Mouse (Mus musculus) stomach, embryonic 14.5 days (tissue): ENCODE results near the gene Tex38. TPM values are rescaled to one million over a fixed set of nuclear protein-coding genes. Genes with fewer than 3 reads are reported as not detected.
A peak's percentile ranks its signal among the peaks of the same experiment; 100 is the strongest.

Source experiments
- ATAC-seq: fragments of 200-750 bp; cut with Nextera tagmentation; 2 replicates; pipeline ENCODE4 v1.8.0; 2017; ENCODE audit warnings: low read depth, moderate TSS enrichment; ENCODE audit not compliant: insufficient number of reproducible peaks, insufficient read depth, low FRiP score
- H3K27ac ChIP-seq: fragments of 300-500 bp; sonication (generic); 2 replicates; pipeline ENCODE4 v1.5.1; 2014; ENCODE audit warnings: mild to moderate bottlenecking, low read length, moderate library complexity, mixed read lengths
- H3K27me3 ChIP-seq: fragments of 300-500 bp; sonication (generic); 2 replicates; pipeline ENCODE4 v1.6.1; 2014; ENCODE audit warnings: low read length, control low read depth, mixed read lengths; ENCODE audit not compliant: control insufficient read depth, insufficient read depth
- H3K36me3 ChIP-seq: fragments of 300-500 bp; sonication (generic); 2 replicates; pipeline ENCODE4 v1.6.1; 2014; ENCODE audit warnings: mild to moderate bottlenecking, control low read depth, low read length, moderate library complexity, mixed read lengths; ENCODE audit not compliant: control insufficient read depth, insufficient read depth
- H3K4me1 ChIP-seq: fragments of 300-500 bp; sonication (generic); 2 replicates; pipeline ENCODE4 v1.6.1; 2014; ENCODE audit warnings: low read length, control low read depth, mixed read lengths; ENCODE audit not compliant: control insufficient read depth, insufficient read depth
- H3K4me2 ChIP-seq: fragments of 300-500 bp; sonication (generic); replicated peaks from 2 replicates; pipeline ENCODE4 v1.6.1; 2014; ENCODE audit warnings: low read depth, low read length, control low read depth
- H3K4me3 ChIP-seq: fragments of 300-500 bp; sonication (generic); 2 replicates; pipeline ENCODE4 v1.5.1; 2014; ENCODE audit warnings: low read depth, low read length, control low read depth
- H3K9ac ChIP-seq: fragments of 300-500 bp; sonication (generic); replicated peaks from 2 replicates; pipeline ENCODE4 v1.6.1; 2014; ENCODE audit warnings: low read depth, mild to moderate bottlenecking, control low read depth, low read length, moderate library complexity, mixed read lengths
- H3K9me3 ChIP-seq: fragments of 300-500 bp; sonication (generic); 2 replicates; pipeline ENCODE4 v1.6.1; 2016; ENCODE audit warnings: low read depth, low read length, control low read depth; ENCODE audit not compliant: control insufficient read depth
- WGBS: fragments of 180-500 bp; shearing (Covaris S2); extraction: QIAGEN DNeasy Blood & Tissue Kit; methylation state at CpG from one replicate; pipeline ENCODE4 v1.1.7; 2014; 5-methylcytosine and 5-hydroxymethylcytosine counted together
- polyA plus RNA-seq: library from polyadenylated mRNA; unstranded; fragments of >200 nt; fragmentation: Nextera tagmentation; extraction: Ambion mirVana; gene quantifications from 2 replicates; pipeline ENCODE4 v1.2.1, GENCODE M21; 2014

The Tex38 gene
- polyA plus RNA-seq, 1 experiment from 2014 or later = 0.65 TPM

- WGBS = under 1% methylated on average over 54 of the region's 69 CpGs
- Histone ChIP-seq H3K4me1 (0 out of 2 replicates have a peak, but pooled peaks cover 3% of the 10 kb centered on the region), H3K27me3 (no peaks in the 10 kb centered on the region), H3K27ac (peak within 1 kb of the TSS; percentile 49; the same call in 1 of the 2 replicates), H3K36me3 (peaks cover 5% of the 10 kb centered on the region; the same call in 1 of the 2 replicates), H3K4me3 (peak within 1 kb of the TSS; percentile 73), H3K9me3 (no peaks in the 10 kb centered on the region), H3K9ac (peak within 1 kb of the TSS; percentile 72), H3K4me2 (peak within 1 kb of the TSS; percentile 50)
- peak; percentile 86 for ATAC-seq
These were observed 4.1 kb upstream of the Tex38 start, which contains the start of gene Atpaf1 for GRCm38 (mm10) chr4:115784769-115785510. Gene Atpaf1, plus strand, starts transcription at chr4:115784812.

- Histone ChIP-seq H3K4me2 (no peak overlapping the region), H3K4me3 (no peak overlapping the region), H3K4me1 (0 out of 2 replicates have a peak, but pooled peaks cover 3% of the 10 kb centered on the region), H3K9me3 (no peaks in the 10 kb centered on the region), H3K27me3 (no peaks in the 10 kb centered on the region), H3K9ac (no peak overlapping the region), H3K36me3 (no peaks in the 10 kb centered on the region), H3K27ac (no peak overlapping the region)
- WGBS = 90% methylated on average over 5 of the region's 5 CpGs
- no peak for ATAC-seq
These were observed 1.4 kb upstream of the Tex38 start for GRCm38 (mm10) chr4:115782026-115782805.

DNA sequence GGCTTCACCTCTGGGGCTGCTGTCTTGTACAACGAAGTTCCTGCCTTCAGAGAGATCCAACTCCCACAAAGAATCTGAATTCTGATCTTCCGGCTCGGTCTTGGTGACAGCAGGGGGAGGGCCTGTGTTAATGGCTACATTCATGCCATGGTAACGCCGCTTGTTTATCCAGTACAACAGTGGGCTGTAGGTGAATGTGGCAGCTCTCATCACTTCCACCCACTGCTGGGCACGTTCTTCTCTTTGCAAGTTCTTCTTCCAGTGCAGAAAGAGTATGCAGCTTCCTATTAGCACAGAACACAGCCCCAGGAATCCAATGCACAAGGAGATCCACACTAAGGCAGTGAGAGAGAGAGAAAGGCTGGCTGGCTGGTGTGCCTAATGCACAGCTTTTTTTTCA, 549 bp downstream of the Tex38 start:
- Histone ChIP-seq H3K4me2 (no peak overlapping the region), H3K9me3 (no peaks in the 10 kb centered on the region), H3K36me3 (peaks cover 4% of the 10 kb centered on the region; the same call in 1 of the 2 replicates), H3K4me3 (no peak overlapping the region), H3K27me3 (no peaks in the 10 kb centered on the region), H3K9ac (no peak overlapping the region), H3K27ac (no peak overlapping the region), H3K4me1 (0 out of 2 replicates have a peak, but pooled peaks cover 3% of the 10 kb centered on the region)
- WGBS = 41% methylated on average over 6 of the region's 6 CpGs
- ATAC-seq = no peak

DNA sequence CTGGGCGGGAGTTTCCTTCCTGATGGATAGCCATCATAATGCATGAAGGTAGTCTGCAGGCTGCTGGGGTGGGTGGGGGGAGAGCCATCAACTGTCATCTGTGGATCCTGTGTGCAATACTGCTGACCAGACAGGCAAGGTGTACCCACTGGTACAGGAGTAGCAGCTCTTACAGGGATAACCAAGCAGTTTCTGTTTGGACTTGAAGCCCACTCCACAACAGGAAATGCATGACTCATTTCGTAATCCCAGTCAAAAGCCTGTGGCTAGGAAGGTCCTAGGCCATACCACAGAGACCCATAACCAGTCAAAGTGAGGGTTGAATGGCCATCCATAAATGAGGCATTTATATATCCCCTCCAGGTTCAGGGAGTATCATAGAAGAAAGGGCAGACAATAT, 3.2 kb downstream of the Tex38 start:
- Histone ChIP-seq H3K9ac (no peak overlapping the region), H3K4me2 (no peak overlapping the region), H3K27ac (no peak overlapping the region), H3K4me1 (no peaks in the 10 kb centered on the region), H3K9me3 (no peaks in the 10 kb centered on the region), H3K4me3 (no peak overlapping the region), H3K27me3 (no peaks in the 10 kb centered on the region), H3K36me3 (peaks cover 8% of the 10 kb centered on the region; the same call in 1 of the 2 replicates)
- no peak for ATAC-seq
- WGBS = 92% methylated on average over 2 of the region's 2 CpGs

GRCm38 (mm10) chr4:115775056-115775455, 5.8 kb downstream of the Tex38 start:
- 78% methylated on average over 6 of the region's 6 CpGs for WGBS

GRCm38 (mm10) chr4:115767647-115768467, 13.0 kb downstream of the Tex38 start:
- Histone ChIP-seq H3K4me1 (0 out of 2 replicates have a peak, but pooled peaks cover 5% of the 10 kb centered on the region), H3K27ac (peak overlapping the region; percentile 80), H3K9me3 (no peaks in the 10 kb centered on the region), H3K9ac (no peak overlapping the region), H3K4me2 (peak overlapping the region; percentile 10; the same call in 1 of the 2 replicates), H3K4me3 (no peak overlapping the region), H3K36me3 (peaks cover 16% of the 10 kb centered on the region), H3K27me3 (no peaks in the 10 kb centered on the region)
- WGBS = 63% methylated on average over 11 of the region's 11 CpGs
- peak; percentile 86 for ATAC-seq

More at GRCm38 (mm10) chr4:115775056-115775455, 5.8 kb downstream of the Tex38 start:
- no peak overlapping the region for H3K9ac ChIP-seq
- no peaks in the 10 kb centered on the region for H3K9me3 ChIP-seq
- peaks cover 8% of the 10 kb centered on the region; the same call in 1 of the 2 replicates for H3K36me3 ChIP-seq
- H3K4me1 ChIP-seq = no peaks in the 10 kb centered on the region
- no peak overlapping the region for H3K27ac ChIP-seq
- H3K4me2 ChIP-seq = no peak overlapping the region
- H3K27me3 ChIP-seq = no peaks in the 10 kb centered on the region
- H3K4me3 ChIP-seq = no peak overlapping the region
- no peak for ATAC-seq

- H3K4me2 ChIP-seq = no peak overlapping the region
- H3K9me3 ChIP-seq = no peaks in the 10 kb centered on the region
- no peak overlapping the region for H3K9ac ChIP-seq
- ATAC-seq = no peak
- H3K36me3 ChIP-seq = peaks cover 28% of the 10 kb centered on the region
- H3K27ac ChIP-seq = no peak overlapping the region
- H3K4me3 ChIP-seq = no peak overlapping the region
- 94% methylated on average over 11 of the region's 11 CpGs for WGBS
- H3K4me1 ChIP-seq = 0 out of 2 replicates have a peak, but pooled peaks cover 5% of the 10 kb centered on the region
- no peaks in the 10 kb centered on the region for H3K27me3 ChIP-seq
These were observed 16.2 kb downstream of the Tex38 start for GRCm38 (mm10) chr4:115764581-115764980.

- Histone ChIP-seq H3K9me3 (no peaks in the 10 kb centered on the region), H3K4me1 (no peaks in the 10 kb centered on the region), H3K4me2 (no peak overlapping the region), H3K4me3 (no peak overlapping the region), H3K36me3 (peaks cover 23% of the 10 kb centered on the region), H3K27ac (no peak overlapping the region), H3K9ac (no peak overlapping the region), H3K27me3 (no peaks in the 10 kb centered on the region)
- no peak for ATAC-seq
- WGBS = 68% methylated on average over 3 of the region's 3 CpGs
These were observed 19.6 kb downstream of the Tex38 start for GRCm38 (mm10) chr4:115761206-115761605.
